Mouse (Mus musculus): ENCODE measurements at regions not wholly inside any gene's neighbourhood (a gene's known extent, or its start where the extent isn't known, plus 50 kb on each side); places are given as distances from the start of the nearest gene placed in this dataset.

DNA sequence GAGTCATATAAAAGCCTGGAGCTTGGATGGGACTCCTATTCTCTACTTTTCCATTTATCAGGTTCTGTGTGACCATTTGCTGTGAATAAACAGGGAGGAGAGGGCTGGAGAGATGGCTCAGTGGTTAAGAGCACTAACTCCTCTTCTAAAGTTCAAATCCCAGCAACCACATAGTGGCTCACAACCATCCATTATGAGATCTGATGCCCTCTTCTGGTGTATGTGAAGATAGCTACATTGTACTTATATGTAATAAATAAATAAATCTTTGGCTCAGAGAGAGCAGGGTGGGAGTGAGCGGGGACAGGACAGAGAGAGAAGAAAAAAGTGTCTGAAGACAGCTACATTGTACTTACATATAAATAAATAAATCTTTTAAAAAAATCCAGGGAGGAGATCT is 68.6 kb upstream of the Maml3 start:
- TF ChIP-seq CTCF (IDR thresholded peaks at IDR 0.05; ENCODE audit: control insufficient read depth, insufficient read depth, insufficient read length) (no peak), MAX (IDR thresholded peaks at IDR 0.05) (no peak), MYOG (IDR thresholded peaks at IDR 0.05; ENCODE audit: control insufficient read depth, extremely low read depth, insufficient read length) (no peak), FOSL1 (IDR thresholded peaks at IDR 0.05; ENCODE audit: insufficient read depth, low read length, poor library complexity, severe bottlenecking) (no peak), USF1 (IDR thresholded peaks at IDR 0.05; ENCODE audit: low read depth) (no peak), CEBPB (IDR thresholded peaks at IDR 0.05; ENCODE audit: low read depth) (no peak)

Data from C2C12 (cell line).